Comparison of ENCODE assay signal across 9 mouse cellular contexts in genomic region chr10:42632453-42633360, GRCm38 (mm10). TPM values are rescaled to one million over a fixed set of nuclear protein-coding genes. Genes with fewer than 3 reads are reported as not detected.
A peak's percentile ranks its signal among the peaks of the same experiment; 100 is the strongest.
DNase-seq lines count a peak whose midpoint lies in the region; ATAC-seq and TF ChIP-seq lines count a peak whose summit lies in the region.
"Had no signal": no experiment of that assay in that cellular context is flagged by ENCODE, and none has a peak within 500 bp of the region (broad histone marks: within the 10 kb centered on the region; RNA-seq: fewer than 3 reads in every experiment).

No protein-coding gene starts in this region.

- H3K4me3 ChIP-seq in layer of hippocampus, adult 2 months, result peak overlapping the region; percentile 40
- peak overlapping the region; percentile 43 for H3K4me3 ChIP-seq in heart, embryonic 16.5 days (ENCODE audit: low read length)
- H3K4me3 ChIP-seq in limb, embryonic 13.5 days, result peak overlapping the region; percentile 37

- H3K9me3 ChIP-seq in heart, embryonic 16.5 days (replicated peaks; ENCODE audit: control insufficient read depth, low read length), result no peaks in the 10 kb centered on the region
- H3K9me3 ChIP-seq in limb, embryonic 13.5 days, result no peaks in the 10 kb centered on the region

- H3K4me1 ChIP-seq in heart, embryonic 16.5 days (ENCODE audit: control insufficient read depth, insufficient read depth, low read length), result peaks cover 24% of the 10 kb centered on the region
- peaks cover 36% of the 10 kb centered on the region for H3K4me1 ChIP-seq in limb, embryonic 13.5 days

- H3K9ac ChIP-seq in heart, embryonic 16.5 days (ENCODE audit: low read length), result 0 out of 2 replicates have a peak overlapping the region, but pooled peaks have one; percentile 35
- no peak overlapping the region for H3K9ac ChIP-seq in limb, embryonic 13.5 days

- H3K36me3 ChIP-seq in heart, embryonic 16.5 days (ENCODE audit: control insufficient read depth, insufficient read depth), result no peaks in the 10 kb centered on the region
- no peaks in the 10 kb centered on the region for H3K36me3 ChIP-seq in limb, embryonic 13.5 days

- peaks cover 82% of the 10 kb centered on the region for H3K27me3 ChIP-seq in heart, embryonic 16.5 days (ENCODE audit: control insufficient read depth, insufficient read depth, low read length)
- peaks cover 100% of the 10 kb centered on the region for H3K27me3 ChIP-seq in limb, embryonic 13.5 days

- 2% methylated on average over 38 of the region's 39 CpGs for WGBS in heart, embryonic 16.5 days
- WGBS in limb, embryonic 13.5 days, result 2% methylated on average over 39 of the region's 39 CpGs

- no peak for TF ChIP-seq POLR2A in brain, embryonic 14.5 days (IDR thresholded peaks at IDR 0.05; ENCODE audit: borderline replicate concordance, extremely low read depth, insufficient read depth, insufficient read length, poor library complexity, severe bottlenecking)

- H3K27ac ChIP-seq in layer of hippocampus, adult 2 months, result peak overlapping the region; percentile 43; the same call in 1 of the 2 replicates
- H3K27ac ChIP-seq in heart, embryonic 16.5 days (ENCODE audit: low read length), result no peak overlapping the region
- no peak overlapping the region for H3K27ac ChIP-seq in limb, embryonic 13.5 days

- TF ChIP-seq CTCF in layer of hippocampus, adult 2 months (conservative IDR thresholded peaks at IDR 0.05), result no peak
- TF ChIP-seq CTCF in brain, embryonic 14.5 days (IDR thresholded peaks at IDR 0.05; ENCODE audit: borderline replicate concordance, extremely low read depth, insufficient read depth, insufficient read length), result no peak

- H3K4me2 ChIP-seq in heart, embryonic 16.5 days (ENCODE audit: low read depth, low read length), result peak overlapping the region; percentile 59
- H3K4me2 ChIP-seq in limb, embryonic 13.5 days (replicated peaks), result peak overlapping the region; percentile 56

- DNase-seq in layer of hippocampus, adult 2 months (ENCODE audit: low spot score in 2 of 2), result no peak
- no peak for DNase-seq in layer of hippocampus, postnatal 25 days (ENCODE audit: extremely low spot score in 1 of 2, low spot score in 1 of 2)
- DNase-seq in brain, embryonic 14.5 days (ENCODE audit: low read depth), result peak; percentile 87
- peak; percentile 54 for DNase-seq in retina, embryonic 14.5 days (ENCODE audit: low spot score)
- DNase-seq in layer of hippocampus, adult 18-20 months (ENCODE audit: low spot score in 2 of 2), result no peak
- DNase-seq in right cerebral cortex, adult 18-20 months, result no peak

- ATAC-seq in heart, embryonic 16.5 days (replicated peaks; ENCODE audit: extremely low read depth, insufficient read depth, low FRiP score), result no peak
- ATAC-seq in limb, embryonic 13.5 days (ENCODE audit: low FRiP score, low read depth), result no peak

RNA-seq across cellular contexts. Expression of gene Ostm1, which starts 49.1 kb away (rescaled TPM):
- 10 to 100 TPM; 53.0 to 54.7 TPM for total RNA-seq in layer of hippocampus, adult 2 months (2021)
- total RNA-seq in layer of hippocampus, postnatal 25 days (2021), result 10 to 100 TPM; 54.3 to 56.1 TPM
- 29.2 and 37.4 TPM in 2 replicates for polyA plus RNA-seq in brain, embryonic 14.5 days (2012; rRNA removed)
- polyA plus RNA-seq in heart, embryonic 16.5 days (2015; fragmentation: Nextera tagmentation; extraction: Ambion mirVana), result 17.6 and 24.0 TPM in 2 replicates
- polyA plus RNA-seq in limb, embryonic 13.5 days (2015; fragmentation: Nextera tagmentation; extraction: Ambion mirVana), result 7.3 and 7.6 TPM in 2 replicates
- total RNA-seq in layer of hippocampus, adult 18-20 months (2021), result 10 to 100 TPM; 58.9 to 59.8 TPM

RNA-seq across cellular contexts. Expression of gene Nr2e1, which starts 49.3 kb away (rescaled TPM):
- total RNA-seq in layer of hippocampus, adult 2 months (2021), result 10 to 100 TPM; 13.7 to 15.2 TPM
- total RNA-seq in layer of hippocampus, postnatal 25 days (2021), result 10 to 100 TPM; 14.6 to 16.6 TPM
- 14.6 and 34.7 TPM in 2 replicates for polyA plus RNA-seq in brain, embryonic 14.5 days (2012; rRNA removed)
- polyA plus RNA-seq in heart, embryonic 16.5 days (2015; fragmentation: Nextera tagmentation; extraction: Ambion mirVana), result not detected in 2 replicates
- polyA plus RNA-seq in limb, embryonic 13.5 days (2015; fragmentation: Nextera tagmentation; extraction: Ambion mirVana), result 0.18 TPM in 1 of 2 replicates, not detected in the other
- 10 to 100 TPM; 13.1 to 15.3 TPM for total RNA-seq in layer of hippocampus, adult 18-20 months (2021)
- polyA plus RNA-seq: large intestine, adult 2 months had no signal

Comparison
In these comparisons a context has a peak if more than half of its experiments do, and no peak if none do; other contexts are left out.
1. DNase-seq: peak in brain, embryonic 14.5 days (single experiment) and retina, embryonic 14.5 days (single experiment); none in layer of hippocampus, adult 2 months (0 of 2), layer of hippocampus, postnatal 25 days (0 of 2), layer of hippocampus, adult 18-20 months (0 of 2) and right cerebral cortex, adult 18-20 months (single experiment).
2. Peak in every context shown above with its lines, with median percentiles within 50 percentile points of each other: H3K4me3 ChIP-seq.